Comparison of ENCODE assay signal across 8 mouse cellular contexts in genomic region chr13:68581086-68581740, GRCm38 (mm10). TPM values are rescaled to one million over a fixed set of nuclear protein-coding genes. Genes with fewer than 3 reads are reported as not detected.
DNase-seq lines count a peak whose midpoint lies in the region; ATAC-seq and TF ChIP-seq lines count a peak whose summit lies in the region.

No protein-coding gene starts in this region.

- peaks cover 21% of the 10 kb centered on the region for H3K4me1 ChIP-seq in kidney, embryonic 16.5 days (ENCODE audit: insufficient read depth, low read length)
- H3K4me1 ChIP-seq in MEL (ENCODE audit: control insufficient read depth in 1 of 2, insufficient read depth in 2 of 2, low read length in 2 of 2), result peaks cover 0 to 2% of the 10 kb centered on the region in 2 experiments; a peak in 1 of 4 replicates
- peaks cover 5% of the 10 kb centered on the region; the same call in 1 of the 2 replicates for H3K4me1 ChIP-seq in forebrain, postnatal 0 days (ENCODE audit: insufficient read depth)
- H3K4me1 ChIP-seq in midbrain, embryonic 10.5 days, result peaks cover 20% of the 10 kb centered on the region

- TF ChIP-seq EP300 in MEL (IDR thresholded peaks at IDR 0.05; ENCODE audit: low read depth in 1 of 2, low read length in 2 of 2), result no peak

- H3K79me2 ChIP-seq in MEL (ENCODE audit: control insufficient read depth, insufficient read depth, low read length, poor library complexity), result peaks cover 26% of the 10 kb centered on the region

- no peak for DNase-seq in kidney, adult 11 months
- DNase-seq in MEL (ENCODE audit: low read depth, low spot score), result peak; percentile 51
- no peak for DNase-seq in forebrain, postnatal 0 days
- no peak for DNase-seq in midbrain, embryonic 10.5 days (ENCODE audit: low spot score)
- no peak for DNase-seq in left cerebral cortex, postnatal 14 days (ENCODE audit: low spot score in 2 of 2)
- DNase-seq in gastrocnemius, postnatal 14 days, result no peak
- DNase-seq in right cerebral cortex, adult 18-20 months, result no peak

- 21% methylated on average over 14 of the region's 14 CpGs for WGBS in kidney, embryonic 16.5 days
- 26% methylated on average over 14 of the region's 14 CpGs for WGBS in forebrain, postnatal 0 days
- 31% methylated on average over 14 of the region's 14 CpGs for WGBS in midbrain, embryonic 10.5 days

- H3K4me2 ChIP-seq in kidney, embryonic 16.5 days (replicated peaks; ENCODE audit: low read depth, low read length), result peak overlapping the region; percentile 83
- peak overlapping the region; percentile 84 for H3K4me2 ChIP-seq in forebrain, postnatal 0 days (ENCODE audit: low read depth)

- peaks cover 52% of the 10 kb centered on the region for H3K36me3 ChIP-seq in kidney, embryonic 16.5 days (ENCODE audit: insufficient read depth, low read length)
- H3K36me3 ChIP-seq in MEL (ENCODE audit: control insufficient read depth in 1 of 2, insufficient read depth in 2 of 2, low read length in 2 of 2), result peaks cover 0 to 13% of the 10 kb centered on the region in 2 experiments; a peak in 3 of 4 replicates
- H3K36me3 ChIP-seq in forebrain, postnatal 0 days (ENCODE audit: insufficient read depth), result peaks cover 36% of the 10 kb centered on the region
- peaks cover 64% of the 10 kb centered on the region for H3K36me3 ChIP-seq in midbrain, embryonic 10.5 days

- no peaks in the 10 kb centered on the region for H3K27me3 ChIP-seq in kidney, embryonic 16.5 days (ENCODE audit: insufficient read depth, low read length)
- H3K27me3 ChIP-seq in MEL (ENCODE audit: control insufficient read depth in 1 of 2, insufficient read depth in 2 of 2, low read length in 2 of 2), result no peaks in the 10 kb centered on the region
- H3K27me3 ChIP-seq in forebrain, postnatal 0 days (ENCODE audit: insufficient read depth, low read length), result no peaks in the 10 kb centered on the region
- H3K27me3 ChIP-seq in midbrain, embryonic 10.5 days (ENCODE audit: low read depth, poor library complexity, severe bottlenecking), result no peaks in the 10 kb centered on the region

- no peaks in the 10 kb centered on the region for H3K9me3 ChIP-seq in kidney, embryonic 16.5 days (ENCODE audit: low read length)
- H3K9me3 ChIP-seq in MEL (replicated peaks; ENCODE audit: insufficient read depth, low read length), result no peaks in the 10 kb centered on the region
- H3K9me3 ChIP-seq in forebrain, postnatal 0 days (ENCODE audit: low read length), result no peaks in the 10 kb centered on the region
- H3K9me3 ChIP-seq in midbrain, embryonic 10.5 days (replicated peaks), result no peaks in the 10 kb centered on the region

- no peak for TF ChIP-seq CTCF in MEL (IDR thresholded peaks at IDR 0.05 in 2 of 3, conservative IDR thresholded peaks at IDR 0.05 in 1 of 3; ENCODE audit: control insufficient read depth in 1 of 3, insufficient read depth in 1 of 3, low read depth in 2 of 3, low read length in 3 of 3, poor library complexity in 1 of 3, severe bottlenecking in 1 of 3)
- TF ChIP-seq CTCF in forebrain, postnatal 0 days (IDR thresholded peaks at IDR 0.05; ENCODE audit: low read depth), result 0 out of 2 replicates have a peak, but pooled peaks have one; percentile 18

- TF ChIP-seq POLR2A in MEL (IDR thresholded peaks at IDR 0.05; ENCODE audit: control insufficient read depth in 1 of 2, insufficient read depth in 1 of 2, low read depth in 1 of 2, low read length in 2 of 2, poor library complexity in 1 of 2), result no peak

- no peak for TF ChIP-seq RAD21 in MEL (IDR thresholded peaks at IDR 0.05; ENCODE audit: low read depth, low read length)

- peak overlapping the region; percentile 66 for H3K27ac ChIP-seq in kidney, embryonic 16.5 days (ENCODE audit: low read length)
- peak overlapping the region; percentile 98 for H3K27ac ChIP-seq in MEL (ENCODE audit: control insufficient read depth, low read depth, low read length)
- H3K27ac ChIP-seq in forebrain, postnatal 0 days (ENCODE audit: low read depth, low read length), result peak overlapping the region; percentile 78
- H3K27ac ChIP-seq in midbrain, embryonic 10.5 days (replicated peaks), result peak overlapping the region; percentile 90

- H3K9ac ChIP-seq in kidney, embryonic 16.5 days (replicated peaks; ENCODE audit: low read length), result peak overlapping the region; percentile 84
- H3K9ac ChIP-seq in MEL (ENCODE audit: control insufficient read depth, low read depth, low read length, poor library complexity, severe bottlenecking), result peak overlapping the region; percentile 97
- peak overlapping the region; percentile 74 for H3K9ac ChIP-seq in forebrain, postnatal 0 days

- no peak for ATAC-seq in kidney, embryonic 16.5 days (ENCODE audit: low FRiP score, low TSS enrichment)
- ATAC-seq in forebrain, postnatal 0 days, result no peak

- intact Hi-C loops in left cerebral cortex, postnatal 14 days (cut with DNase I), result no loop called here
- intact Hi-C loops in gastrocnemius, postnatal 14 days (cut with DNase I; ENCODE audit: low total_unique reads), result no loop called here

- peak overlapping the region; percentile 82 for H3K4me3 ChIP-seq in kidney, embryonic 16.5 days (ENCODE audit: low read length)
- peak overlapping the region; percentile 63 to 85 for H3K4me3 ChIP-seq in MEL (ENCODE audit: control insufficient read depth in 1 of 2, insufficient read depth in 1 of 2, low read depth in 2 of 2, low read length in 2 of 2)
- peak overlapping the region; percentile 83 for H3K4me3 ChIP-seq in forebrain, postnatal 0 days (ENCODE audit: low read depth, low read length)
- H3K4me3 ChIP-seq in midbrain, embryonic 10.5 days, result peak overlapping the region; percentile 80

TF ChIP-seq in MEL, 35 proteins besides CTCF, POLR2A, EP300 and RAD21:
- TF ChIP-seq POLR2AphosphoS5 (IDR thresholded peaks at IDR 0.05; ENCODE audit: borderline replicate concordance, low read depth, low read length) (no peak), NRF1 (IDR thresholded peaks at IDR 0.05; ENCODE audit: insufficient read depth, low read depth, low read length, poor library complexity, severe bottlenecking) (no peak), ZMIZ1 (IDR thresholded peaks at IDR 0.05; ENCODE audit: low read depth, low read length) (no peak), ZKSCAN1 (IDR thresholded peaks at IDR 0.05; ENCODE audit: low read depth, low read length) (no peak), SIN3A (IDR thresholded peaks at IDR 0.05; ENCODE audit: low read length) (no peak; the same call in 1 of the 2 replicates), JUND (IDR thresholded peaks at IDR 0.05; ENCODE audit: low read depth, low read length) (no peak), CHD2 (IDR thresholded peaks at IDR 0.05; ENCODE audit: low read length) (no peak), CHD1 (IDR thresholded peaks at IDR 0.05; ENCODE audit: low read depth, low read length) (no peak), MAFK (IDR thresholded peaks at IDR 0.05; ENCODE audit: borderline replicate concordance, low read depth, low read length) (no peak), TCF12 (IDR thresholded peaks at IDR 0.05; ENCODE audit: low read depth, low read length) (no peak), POLR2AphosphoS2 (IDR thresholded peaks at IDR 0.05; ENCODE audit: low read length) (no peak), MYB (IDR thresholded peaks at IDR 0.05; ENCODE audit: low read depth, low read length) (no peak), NELFE (IDR thresholded peaks at IDR 0.05; ENCODE audit: low read depth, low read length) (no peak), RCOR1 (IDR thresholded peaks at IDR 0.05; ENCODE audit: low read depth, low read length) (no peak), MAZ (IDR thresholded peaks at IDR 0.05; ENCODE audit: low read depth, low read length) (no peak), ZC3H11A (IDR thresholded peaks at IDR 0.05; ENCODE audit: low read depth, low read length) (no peak), USF1 (IDR thresholded peaks at IDR 0.05; ENCODE audit: low read depth, low read length) (no peak)

RNA-seq across cellular contexts. Expression of gene Mtrr, which starts 0.7 kb away (rescaled TPM):
- 21.7 and 23.7 TPM in 2 replicates for polyA plus RNA-seq in kidney, embryonic 16.5 days (2015; fragmentation: Nextera tagmentation; extraction: Ambion mirVana)
- total RNA-seq in MEL (2012; rRNA removed), result 16.3 and 20.8 TPM in 2 replicates
- 10 to 100 TPM in 1 of 2 experiments, not detected in 1; 18.0 TPM for polyA plus RNA-seq in MEL (2012; ENCODE audit: insufficient read depth in 1 of 2, insufficient read length in 2 of 2, low read depth in 1 of 2, low replicate concordance in 2 of 2, missing spikeins in 1 of 2)
- total RNA-seq in forebrain, postnatal 0 days (2014; rRNA removed), result 13.7 and 15.1 TPM in 2 replicates
- polyA plus RNA-seq in forebrain, postnatal 0 days (2015; fragmentation: Nextera tagmentation; extraction: Ambion mirVana), result 6.1 and 9.9 TPM in 2 replicates
- polyA plus RNA-seq in midbrain, embryonic 10.5 days (2016; fragmentation: Nextera tagmentation; extraction: Ambion mirVana), result 20.8 and 22.5 TPM in 2 replicates
- 10 to 100 TPM; 10.3 to 16.5 TPM for total RNA-seq in left cerebral cortex, postnatal 14 days (2021)
- total RNA-seq in gastrocnemius, postnatal 14 days (2021), result 10 to 100 TPM; 19.4 to 20.8 TPM

RNA-seq across cellular contexts. Expression of gene Fastkd3, which starts 0.8 kb away (rescaled TPM):
- polyA plus RNA-seq in kidney, embryonic 16.5 days (2015; fragmentation: Nextera tagmentation; extraction: Ambion mirVana), result 33.9 and 34.3 TPM in 2 replicates
- 16.7 and 18.8 TPM in 2 replicates for total RNA-seq in MEL (2012; rRNA removed)
- polyA plus RNA-seq in MEL (2012; ENCODE audit: insufficient read depth in 1 of 2, insufficient read length in 2 of 2, low read depth in 1 of 2, low replicate concordance in 2 of 2, missing spikeins in 1 of 2), result 10 to 100 TPM in 1 of 2 experiments, not detected in 1; 21.5 TPM
- 7.9 and 12.3 TPM in 2 replicates for total RNA-seq in forebrain, postnatal 0 days (2014; rRNA removed)
- 19.5 and 21.3 TPM in 2 replicates for polyA plus RNA-seq in forebrain, postnatal 0 days (2015; fragmentation: Nextera tagmentation; extraction: Ambion mirVana)
- polyA plus RNA-seq in midbrain, embryonic 10.5 days (2016; fragmentation: Nextera tagmentation; extraction: Ambion mirVana), result 44.8 and 47.2 TPM in 2 replicates
- total RNA-seq in left cerebral cortex, postnatal 14 days (2021), result 10 to 100 TPM; 13.1 to 15.4 TPM
- 1 to 10 TPM; 6.4 to 7.0 TPM for total RNA-seq in gastrocnemius, postnatal 14 days (2021)

RNA-seq across cellular contexts. Expression of gene 1700001L19Rik, which starts 16.0 kb away (rescaled TPM):
- polyA plus RNA-seq in kidney, embryonic 16.5 days (2015; fragmentation: Nextera tagmentation; extraction: Ambion mirVana), result 0.35 and 0.49 TPM in 2 replicates
- total RNA-seq in MEL (2012; rRNA removed), result not detected in 2 replicates
- not detected for polyA plus RNA-seq in MEL (2012; ENCODE audit: insufficient read depth in 1 of 2, insufficient read length in 2 of 2, low read depth in 1 of 2, low replicate concordance in 2 of 2, missing spikeins in 1 of 2)
- 9.4 and 17.5 TPM in 2 replicates for total RNA-seq in forebrain, postnatal 0 days (2014; rRNA removed)
- polyA plus RNA-seq in forebrain, postnatal 0 days (2015; fragmentation: Nextera tagmentation; extraction: Ambion mirVana), result 13.6 and 16.5 TPM in 2 replicates
- 0.50 and 0.74 TPM in 2 replicates for polyA plus RNA-seq in midbrain, embryonic 10.5 days (2016; fragmentation: Nextera tagmentation; extraction: Ambion mirVana)
- 10 to 100 TPM; 25.6 to 28.2 TPM for total RNA-seq in left cerebral cortex, postnatal 14 days (2021)
- total RNA-seq in gastrocnemius, postnatal 14 days (2021), result not detected

Comparison
In these comparisons a context has a peak if more than half of its experiments do, and no peak if none do; other contexts are left out.
1. RNA of gene 1700001L19Rik, which starts 16.0 kb away (total RNA-seq): 25.6 to 28.2 TPM in left cerebral cortex, postnatal 14 days and 9.4 to 17.5 TPM in forebrain, postnatal 0 days; not detected in MEL and not detected in gastrocnemius, postnatal 14 days; every median in the first group is over 10 times any median in the second.
2. Peak in every context shown above with its lines, with median percentiles within 50 percentile points of each other: H3K27ac ChIP-seq, H3K4me3 ChIP-seq and H3K9ac ChIP-seq.